Mouse (Mus musculus) monocyte, adult 2 months (primary cell): ENCODE measurements around the gene Aldh3a2.
"Not testable (repeated sequence)": the region's sequence is repeated elsewhere in the genome, so short reads cannot be mapped to it uniquely, and the experiment has no call there.

Experiments
- DNase-seq, 2 experiments: peaks; one replicate each; pipeline ENCODE4 v3.0.0; 2022; ENCODE audit warnings: low spot score in 2 of 2, low read depth in 1 of 2

Aldh3a2 gene

GRCm38 (mm10) chr11:61266551-61267533, at the start of gene Aldh3a2:
TSS of gene Aldh3a2 (minus strand) at chr11:61267464.
- DNase-seq, result peak; percentile 82 to 90

- DNase-seq, result no peak
Measured at GRCm38 (mm10) chr11:61316864-61317263, 49.6 kb upstream of the Aldh3a2 start.

GRCm38 (mm10) chr11:61310321-61310720, 43.1 kb upstream of the Aldh3a2 start:
- no peak for DNase-seq

DNA sequence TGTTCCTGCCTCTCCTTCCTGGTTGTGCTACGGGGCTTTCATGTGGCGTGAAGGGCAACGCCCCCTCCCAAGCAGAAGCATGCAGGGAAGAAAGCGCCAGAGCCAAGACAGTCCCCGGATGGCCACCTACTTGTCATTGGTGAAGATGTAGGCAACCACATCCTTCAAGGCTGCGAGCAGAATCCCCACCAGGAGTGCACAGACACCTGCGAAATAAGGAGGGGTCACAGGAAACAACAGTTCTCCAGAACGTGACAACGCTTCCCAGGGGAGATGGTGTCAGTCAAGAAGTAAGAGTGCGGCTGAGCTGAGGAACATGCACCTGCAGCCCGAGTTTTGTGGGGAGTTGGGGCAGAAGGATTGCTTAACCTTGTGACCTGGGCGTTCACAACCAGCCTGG, 42.6 kb upstream of the Aldh3a2 start:
- no peak for DNase-seq

DNA sequence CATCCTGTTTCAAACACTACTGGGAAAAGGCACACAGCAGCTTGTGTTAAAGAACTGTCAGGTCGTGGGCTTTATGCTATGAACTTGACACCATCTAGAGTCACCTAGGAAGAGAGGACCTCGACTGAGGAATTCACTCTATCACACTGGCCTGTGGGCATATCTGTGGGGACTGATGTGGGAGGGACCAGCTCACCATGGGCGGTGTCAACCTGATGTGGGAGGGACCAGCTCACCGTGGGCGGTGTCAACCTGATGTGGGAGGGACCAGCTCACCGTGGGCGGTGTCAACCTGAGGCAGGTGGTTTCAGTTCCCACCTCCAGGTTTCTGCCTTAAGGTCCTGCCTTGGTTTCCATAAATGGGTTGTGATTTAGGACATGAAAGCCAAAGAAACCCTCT, 40.5 kb upstream of the Aldh3a2 start:
- DNase-seq, result no peak

DNA sequence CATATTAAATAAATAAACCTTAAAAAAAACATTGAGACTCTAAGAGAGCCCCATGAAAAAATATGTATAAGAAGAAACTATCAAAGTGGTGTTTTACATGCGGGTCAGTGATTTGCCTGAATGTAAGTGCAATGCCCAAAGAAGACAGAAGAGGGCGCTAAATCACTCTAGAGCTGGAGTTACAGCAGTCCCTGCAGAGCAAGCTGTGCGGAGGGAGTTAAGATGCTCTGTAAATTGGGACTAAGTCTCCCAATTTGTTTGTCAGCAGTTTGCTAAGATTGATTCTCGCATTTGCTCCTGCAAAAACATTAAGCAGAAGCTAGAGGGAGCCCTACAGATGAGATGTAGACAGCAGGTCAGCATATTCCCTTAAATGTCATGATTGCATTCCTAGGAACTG, 38.1 kb upstream of the Aldh3a2 start:
- peak; percentile 7 to 11 for DNase-seq

GRCm38 (mm10) chr11:61304535-61304934, 37.3 kb upstream of the Aldh3a2 start:
- not testable (repeated sequence) for DNase-seq

GRCm38 (mm10) chr11:61300716-61301392, 33.6 kb upstream of the Aldh3a2 start:
- no peak for DNase-seq

- DNase-seq, result no peak
Measured at GRCm38 (mm10) chr11:61300205-61300604, 32.9 kb upstream of the Aldh3a2 start.

DNA sequence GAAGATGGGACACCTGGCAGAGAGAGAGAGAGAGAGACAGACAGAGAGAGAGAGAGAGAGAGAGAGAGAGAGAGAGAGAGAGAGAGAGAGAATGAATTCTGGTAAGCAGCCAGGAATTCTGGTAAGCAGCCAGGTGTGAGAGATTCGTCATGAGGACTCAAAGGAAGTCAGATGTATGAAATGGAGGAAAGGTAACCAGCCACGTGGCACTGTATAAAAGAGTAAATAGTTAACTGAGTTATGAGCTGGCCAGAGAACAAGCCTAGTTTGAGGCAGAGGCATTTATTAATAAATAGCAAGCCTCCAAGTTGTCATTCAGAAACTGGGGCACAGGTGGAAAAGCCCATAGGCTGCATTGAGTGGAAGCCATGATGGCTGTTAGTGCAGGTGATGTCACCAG, 30.6 kb upstream of the Aldh3a2 start:
- no peak for DNase-seq

- no peak for DNase-seq
Measured at GRCm38 (mm10) chr11:61297326-61297725, 30.1 kb upstream of the Aldh3a2 start.

DNA sequence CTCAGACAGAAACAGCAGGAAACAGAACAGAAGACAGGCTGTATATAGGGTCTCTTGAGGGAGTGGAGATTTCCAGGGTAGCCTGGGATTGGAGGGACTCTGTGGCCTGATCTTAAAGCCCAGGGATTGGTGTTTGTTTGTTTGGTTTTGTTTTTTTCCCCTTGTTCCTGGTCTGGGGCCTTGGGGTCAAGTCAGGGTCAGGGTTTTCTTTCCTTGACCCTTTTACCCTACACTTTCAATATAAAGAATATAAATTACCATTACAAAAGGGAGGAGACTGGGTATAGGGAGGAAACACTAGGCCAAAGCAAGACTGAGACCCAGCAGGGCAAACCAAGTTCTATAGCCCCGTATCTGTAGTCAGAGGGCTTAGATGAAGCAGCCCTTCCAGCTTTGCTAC, 29.3 kb upstream of the Aldh3a2 start:
- no peak for DNase-seq

DNA sequence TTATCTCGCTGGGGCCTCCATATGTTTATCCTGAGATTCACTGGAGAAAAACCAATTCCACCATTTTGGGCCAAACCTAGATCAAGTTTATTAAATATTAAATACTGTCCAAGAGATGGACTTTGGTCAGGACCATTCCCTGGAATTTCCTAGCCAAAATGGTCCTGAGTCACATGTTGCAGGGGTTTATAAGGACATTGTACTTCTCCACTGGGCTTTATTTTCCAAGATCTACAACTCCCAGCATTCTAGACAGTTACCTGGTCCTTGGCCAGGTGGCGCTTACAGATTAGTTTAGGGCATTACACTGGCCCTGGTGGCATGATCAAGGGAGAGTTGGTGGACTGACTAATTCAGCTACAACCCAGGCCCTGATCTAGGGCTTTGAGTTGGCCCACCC, 28.3 kb upstream of the Aldh3a2 start:
- no peak for DNase-seq

DNA sequence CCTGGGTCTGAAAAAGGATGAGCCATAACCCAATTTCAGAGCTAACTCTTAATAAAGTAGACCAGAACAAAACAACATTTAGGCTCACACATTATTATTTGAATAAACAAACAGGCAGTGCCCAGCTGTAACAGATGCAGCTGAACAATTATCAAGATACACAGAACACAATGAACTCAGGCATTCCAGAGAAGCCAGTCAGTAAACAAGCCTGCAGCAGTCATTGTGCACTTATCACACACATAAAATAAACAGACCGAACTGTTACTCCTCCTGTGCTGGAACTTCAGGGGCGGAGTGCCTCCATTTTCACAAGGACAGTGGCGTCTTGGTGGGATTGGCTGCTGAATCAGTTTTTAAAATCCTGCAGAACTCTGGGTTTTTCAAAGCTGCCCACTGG, 27.2 kb upstream of the Aldh3a2 start:
- DNase-seq, result no peak

GRCm38 (mm10) chr11:61293251-61293650, 26.0 kb upstream of the Aldh3a2 start:
- no peak for DNase-seq

DNA sequence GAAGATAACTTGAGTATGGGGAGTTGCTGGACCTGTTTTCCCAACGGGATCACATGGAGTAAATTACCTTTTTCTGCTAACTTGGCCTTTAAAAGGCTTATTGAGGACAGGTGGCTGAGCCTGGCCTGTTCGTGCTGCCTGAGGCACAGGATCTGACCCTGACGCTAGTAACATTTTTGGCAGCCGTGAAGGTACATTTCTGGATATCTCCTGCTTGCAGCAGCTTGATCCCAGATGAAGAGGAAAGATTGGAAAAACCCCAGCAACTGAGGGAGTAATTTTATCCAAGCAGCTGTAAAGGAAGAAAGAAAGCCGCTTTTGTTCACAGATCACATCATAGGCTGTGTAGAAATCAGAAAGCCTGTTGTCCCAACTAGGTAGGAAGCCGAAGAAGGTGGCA, 17.1 kb upstream of the Aldh3a2 start:
- no peak for DNase-seq

GRCm38 (mm10) chr11:61283414-61284049, 16.3 kb upstream of the Aldh3a2 start:
- no peak for DNase-seq

- DNase-seq, result no peak
Measured at GRCm38 (mm10) chr11:61278445-61279077, 11.3 kb upstream of the Aldh3a2 start.

GRCm38 (mm10) chr11:61277937-61278336, 10.7 kb upstream of the Aldh3a2 start:
- DNase-seq, result no peak

GRCm38 (mm10) chr11:61276482-61276881, 9.2 kb upstream of the Aldh3a2 start:
- DNase-seq, result no peak

- no peak for DNase-seq
Measured at GRCm38 (mm10) chr11:61275106-61275505, 7.8 kb upstream of the Aldh3a2 start.
